10 mouse cellular contexts compared by ENCODE assay signal in genomic region chr12:54264418-54264733, GRCm38 (mm10).
DNase-seq lines count a peak whose midpoint lies in the region; ATAC-seq and TF ChIP-seq lines count a peak whose summit lies in the region.
"Had no signal": no experiment of that assay in that cellular context is flagged by ENCODE, and none has a peak within 500 bp of the region (broad histone marks: within the 10 kb centered on the region; RNA-seq: fewer than 3 reads in every experiment).

No protein-coding gene starts in this region.

- H3K36me3 ChIP-seq in heart, embryonic 14.5 days (ENCODE audit: control insufficient read depth, insufficient read depth, low read length): no peaks in the 10 kb centered on the region
- no peaks in the 10 kb centered on the region for H3K36me3 ChIP-seq in midbrain, embryonic 10.5 days
- H3K36me3 ChIP-seq in midbrain, embryonic 14.5 days (ENCODE audit: control insufficient read depth, insufficient read depth, low read length): no peaks in the 10 kb centered on the region
- no peaks in the 10 kb centered on the region for H3K36me3 ChIP-seq in forebrain, postnatal 0 days (ENCODE audit: insufficient read depth)
- H3K36me3 ChIP-seq in stomach, embryonic 15.5 days: no peaks in the 10 kb centered on the region
- H3K36me3 ChIP-seq: liver, embryonic 15.5 days had no signal

- WGBS in heart, embryonic 14.5 days: 33% methylated on average over 4 of the region's 4 CpGs
- WGBS in midbrain, embryonic 10.5 days: 74% methylated on average over 4 of the region's 4 CpGs
- 67% methylated on average over 4 of the region's 4 CpGs for whole genome bisulfite sequencing in midbrain, embryonic 14.5 days
- WGBS in forebrain, postnatal 0 days: 61% methylated on average over 4 of the region's 4 CpGs
- 42% methylated on average over 4 of the region's 4 CpGs for WGBS in stomach, embryonic 15.5 days

- peak; percentile 58; the same call in 1 of the 2 replicates for ATAC-seq in heart, embryonic 14.5 days (ENCODE audit: insufficient number of reproducible peaks, insufficient read depth, low FRiP score, low read depth)
- no peak for ATAC-seq in midbrain, embryonic 14.5 days (ENCODE audit: low FRiP score, low TSS enrichment)
- peak; percentile 65 for ATAC-seq in forebrain, postnatal 0 days
- ATAC-seq in stomach, embryonic 15.5 days (ENCODE audit: insufficient read depth, low FRiP score, low read depth): no peak; the same call in none of the 2 replicates

- TF ChIP-seq CTCF in forebrain, postnatal 0 days (IDR thresholded peaks at IDR 0.05; ENCODE audit: low read depth): no peak

- H3K9ac ChIP-seq in heart, embryonic 14.5 days (ENCODE audit: low read length): no peak overlapping the region
- H3K9ac ChIP-seq in midbrain, embryonic 14.5 days (replicated peaks; ENCODE audit: low read length): no peak overlapping the region
- no peak overlapping the region for H3K9ac ChIP-seq in forebrain, postnatal 0 days
- no peak overlapping the region for H3K9ac ChIP-seq in stomach, embryonic 15.5 days
- H3K9ac ChIP-seq: liver, embryonic 15.5 days had no signal

- H3K27ac ChIP-seq in heart, embryonic 14.5 days (replicated peaks in 1 of 2; ENCODE audit: control insufficient read depth in 1 of 2, insufficient read depth in 1 of 2, low read depth in 2 of 2, low read length in 2 of 2): peak overlapping the region in 1 of 2 experiments; percentile 35; a peak in 1 of 4 replicates
- H3K27ac ChIP-seq in midbrain, embryonic 10.5 days (replicated peaks): peak overlapping the region; percentile 61
- H3K27ac ChIP-seq in midbrain, embryonic 14.5 days (replicated peaks; ENCODE audit: low read depth, low read length): no peak overlapping the region
- H3K27ac ChIP-seq in forebrain, postnatal 0 days (ENCODE audit: low read depth, low read length): no peak overlapping the region
- peak overlapping the region; percentile 7; the same call in 1 of the 2 replicates for H3K27ac ChIP-seq in stomach, embryonic 15.5 days
- H3K27ac ChIP-seq: liver, embryonic 15.5 days had no signal

- 0 out of 2 replicates have a peak overlapping the region, but pooled peaks have one; percentile 16 for H3K4me2 ChIP-seq in heart, embryonic 14.5 days (ENCODE audit: low read length)
- H3K4me2 ChIP-seq in midbrain, embryonic 14.5 days (ENCODE audit: low read length): no peak overlapping the region
- H3K4me2 ChIP-seq in forebrain, postnatal 0 days (ENCODE audit: low read depth): no peak overlapping the region
- no peak overlapping the region for H3K4me2 ChIP-seq in stomach, embryonic 15.5 days
- H3K4me2 ChIP-seq: liver, embryonic 15.5 days had no signal

- no peak for DNase-seq in heart, postnatal 36 days
- no peak for DNase-seq in midbrain, embryonic 10.5 days (ENCODE audit: low spot score)
- DNase-seq in midbrain, embryonic 14.5 days: no peak
- no peak for DNase-seq in forebrain, postnatal 0 days
- no peak for DNase-seq in Muller cell, postnatal 12 days (ENCODE audit: inconsistent ontology term)
- DNase-seq: adrenal gland, postnatal 25 days; thymus, adult 18-20 months had no signal

- H3K4me1 ChIP-seq in heart, embryonic 14.5 days (ENCODE audit: control insufficient read depth in 2 of 2, insufficient read depth in 2 of 2, low read length in 2 of 2): peaks cover 20 to 27% of the 10 kb centered on the region in 2 experiments
- peaks cover 23% of the 10 kb centered on the region for H3K4me1 ChIP-seq in midbrain, embryonic 10.5 days
- peaks cover 11% of the 10 kb centered on the region; the same call in 1 of the 2 replicates for H3K4me1 ChIP-seq in midbrain, embryonic 14.5 days (ENCODE audit: control insufficient read depth, insufficient read depth, low read length)
- H3K4me1 ChIP-seq in forebrain, postnatal 0 days (ENCODE audit: insufficient read depth): 0 out of 2 replicates have a peak, but pooled peaks cover 5% of the 10 kb centered on the region
- peaks cover 16% of the 10 kb centered on the region for H3K4me1 ChIP-seq in stomach, embryonic 15.5 days
- H3K4me1 ChIP-seq: liver, embryonic 15.5 days had no signal

- H3K4me3 ChIP-seq in heart, embryonic 14.5 days (ENCODE audit: control insufficient read depth in 1 of 2, insufficient read depth in 1 of 2, low read depth in 1 of 2, low read length in 2 of 2): no peak overlapping the region
- no peak overlapping the region for H3K4me3 ChIP-seq in midbrain, embryonic 10.5 days
- no peak overlapping the region for H3K4me3 ChIP-seq in midbrain, embryonic 14.5 days (replicated peaks; ENCODE audit: low read depth, low read length)
- no peak overlapping the region for H3K4me3 ChIP-seq in forebrain, postnatal 0 days (ENCODE audit: low read depth, low read length)
- H3K4me3 ChIP-seq in stomach, embryonic 15.5 days (replicated peaks): no peak overlapping the region
- H3K4me3 ChIP-seq: liver, embryonic 15.5 days had no signal

- no peaks in the 10 kb centered on the region for H3K27me3 ChIP-seq in heart, embryonic 14.5 days (ENCODE audit: control insufficient read depth, insufficient read depth, low read length)
- H3K27me3 ChIP-seq in midbrain, embryonic 10.5 days (ENCODE audit: low read depth, poor library complexity, severe bottlenecking): no peaks in the 10 kb centered on the region; the same call in 1 of the 2 replicates
- no peaks in the 10 kb centered on the region for H3K27me3 ChIP-seq in midbrain, embryonic 14.5 days (ENCODE audit: control insufficient read depth, insufficient read depth, low read length)
- H3K27me3 ChIP-seq in forebrain, postnatal 0 days (ENCODE audit: insufficient read depth, low read length): no peaks in the 10 kb centered on the region
- no peaks in the 10 kb centered on the region for H3K27me3 ChIP-seq in stomach, embryonic 15.5 days (replicated peaks)
- H3K27me3 ChIP-seq: liver, embryonic 15.5 days had no signal

- intact Hi-C loops in heart, postnatal 36 days (cut with DNase I): no loop called here

- no peaks in the 10 kb centered on the region for H3K9me3 ChIP-seq in heart, embryonic 14.5 days (ENCODE audit: control insufficient read depth, low read length)
- H3K9me3 ChIP-seq in midbrain, embryonic 10.5 days (replicated peaks): no peaks in the 10 kb centered on the region
- H3K9me3 ChIP-seq in midbrain, embryonic 14.5 days (ENCODE audit: control insufficient read depth, low read length): no peaks in the 10 kb centered on the region
- no peaks in the 10 kb centered on the region for H3K9me3 ChIP-seq in forebrain, postnatal 0 days (ENCODE audit: low read length)
- H3K9me3 ChIP-seq in stomach, embryonic 15.5 days: no peaks in the 10 kb centered on the region
- H3K9me3 ChIP-seq: liver, embryonic 15.5 days had no signal

Comparison
In these comparisons a context has a peak if more than half of its experiments do, and no peak if none do; other contexts are left out.
1. H3K27ac ChIP-seq: peak in midbrain, embryonic 10.5 days (single experiment) and stomach, embryonic 15.5 days (single experiment); none in midbrain, embryonic 14.5 days (single experiment) and forebrain, postnatal 0 days (single experiment).
2. ATAC-seq: peak in heart, embryonic 14.5 days (single experiment) and forebrain, postnatal 0 days (single experiment); none in midbrain, embryonic 14.5 days (single experiment) and stomach, embryonic 15.5 days (single experiment).